Mouse (Mus musculus): ENCODE measurements around the gene Lmntd1.

Lmntd1 gene

DNA sequence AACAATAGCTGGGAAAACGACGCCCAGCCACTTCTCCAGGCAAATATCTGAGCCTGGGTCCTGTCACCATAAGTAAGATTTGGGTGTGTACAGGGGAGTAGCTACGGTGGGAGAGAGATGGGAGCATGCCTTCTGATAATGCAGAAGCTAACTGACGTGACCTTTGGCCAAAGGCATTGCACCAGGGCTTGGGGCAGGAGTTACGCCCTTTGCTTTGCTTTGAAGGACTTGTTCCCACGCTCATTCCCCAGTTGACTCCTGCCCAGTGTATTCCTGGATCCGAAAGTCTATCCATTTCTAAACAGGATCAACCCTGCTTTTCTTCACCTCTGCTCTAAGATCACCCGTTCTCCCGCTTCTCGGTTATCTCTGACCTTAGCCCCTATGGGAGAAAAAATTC is 178.4 kb downstream of the Lmntd1 start:
- in situ Hi-C loops (cut with MseI, MboI), result no loop called here

DNA sequence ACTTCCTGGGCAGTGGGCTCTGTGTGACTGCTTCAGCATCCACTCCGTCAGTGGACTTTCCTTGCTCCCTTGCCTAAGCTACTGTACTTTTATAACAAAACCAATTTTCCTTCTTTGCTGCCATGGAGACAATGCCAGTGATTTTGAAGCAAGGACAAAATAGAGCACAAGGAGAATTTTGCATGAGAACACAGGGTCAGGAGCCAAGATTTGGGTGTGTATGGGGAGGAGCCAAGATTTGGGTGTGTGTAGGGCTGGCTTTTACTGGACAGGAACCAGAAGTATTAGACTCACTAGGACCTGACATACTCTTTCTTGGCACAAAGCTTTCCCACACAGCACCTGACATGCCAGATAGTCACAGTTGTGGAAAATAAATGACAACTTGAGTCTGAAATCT is 179.0 kb downstream of the Lmntd1 start:
- in situ Hi-C loops (cut with MseI, MboI), result no loop called here

DNA sequence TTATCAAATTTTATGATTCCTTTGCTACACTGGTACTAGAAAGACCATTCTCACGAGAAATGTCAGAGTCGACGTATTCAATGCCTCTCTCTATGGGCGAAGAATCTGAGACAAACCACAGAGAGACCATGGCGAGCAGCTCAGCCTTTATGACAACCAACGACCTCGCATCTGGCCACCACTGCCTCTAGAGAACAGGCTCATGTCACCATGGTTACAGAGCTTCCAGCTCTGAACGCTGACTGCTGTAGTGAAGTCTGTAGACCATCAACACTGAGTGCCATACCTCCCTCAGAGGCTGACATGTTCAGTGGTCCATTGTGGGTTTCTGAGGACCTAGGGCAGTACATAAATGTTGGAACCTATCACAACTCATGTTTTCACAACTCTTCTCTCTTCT is 180.2 kb downstream of the Lmntd1 start:
- in situ Hi-C loops (cut with MseI, MboI), result no loop called here

DNA sequence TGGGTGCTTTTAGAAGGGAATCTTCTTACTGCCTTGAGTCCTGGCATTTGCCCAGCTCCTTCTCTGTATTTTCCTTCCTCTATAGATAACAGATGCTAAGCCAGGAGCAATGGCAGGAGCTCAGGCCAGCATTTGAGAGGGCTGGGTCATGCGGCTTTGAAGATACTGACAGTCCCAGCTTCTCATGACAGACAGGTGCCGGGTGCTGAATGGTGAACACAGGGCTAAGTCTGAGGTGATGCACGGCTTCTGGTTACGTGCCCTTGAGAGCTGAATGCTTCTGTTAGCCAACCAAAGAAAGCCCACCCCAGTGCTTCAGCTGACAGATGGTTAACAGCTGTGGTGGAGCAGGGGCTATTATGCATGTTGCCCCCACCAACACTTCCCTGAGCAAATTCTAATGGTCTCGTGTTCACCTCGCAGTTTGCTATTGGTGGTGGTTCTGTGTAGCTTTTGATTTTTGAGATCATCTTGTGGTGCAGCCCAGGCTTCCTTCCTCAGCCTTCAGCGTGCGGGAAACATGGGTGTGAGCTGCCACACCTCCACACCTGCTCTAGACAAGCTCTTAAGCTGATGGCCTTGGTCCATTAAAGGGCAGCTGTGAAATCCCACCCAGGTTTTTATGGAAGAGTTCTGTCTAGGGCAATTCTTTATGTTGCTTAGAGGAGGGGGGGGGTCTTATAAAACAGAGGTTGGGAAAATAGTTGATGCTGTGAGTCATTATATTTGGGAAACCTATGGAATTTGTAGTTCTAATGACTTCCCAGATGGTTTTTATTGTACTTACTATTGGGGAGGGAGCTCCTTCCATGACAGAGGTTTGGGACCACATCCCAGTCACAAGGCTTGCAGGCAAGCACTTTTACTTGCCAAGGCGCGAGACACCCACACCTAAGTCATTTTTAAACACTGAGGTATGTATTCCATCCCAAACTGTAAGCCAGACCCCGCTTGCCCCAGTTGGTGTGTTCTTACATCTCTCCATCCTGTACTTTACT is 181.1 kb downstream of the Lmntd1 start:
- in situ Hi-C loops (cut with MseI, MboI), result no loop called here

DNA sequence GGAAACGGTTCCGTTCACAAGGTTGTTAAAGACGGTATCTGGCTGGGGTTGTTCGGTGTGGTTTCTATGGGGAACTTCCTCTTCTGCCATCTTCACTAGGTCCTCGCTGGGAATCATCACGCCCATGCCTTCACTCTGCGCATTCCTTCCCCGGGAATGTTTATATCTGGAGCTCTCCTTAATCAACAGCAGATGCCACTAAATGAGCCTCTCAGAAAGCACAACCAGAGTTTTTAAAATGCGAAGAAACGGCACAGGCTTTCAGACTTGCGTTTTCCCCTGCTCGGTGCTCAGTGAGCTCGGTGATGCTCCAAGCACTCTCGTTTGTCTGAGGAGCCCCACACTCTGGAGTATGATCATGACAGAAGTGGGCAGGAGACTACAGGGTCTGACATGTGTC is 182.4 kb downstream of the Lmntd1 start:
- in situ Hi-C loops (cut with MseI, MboI), result no loop called here

DNA sequence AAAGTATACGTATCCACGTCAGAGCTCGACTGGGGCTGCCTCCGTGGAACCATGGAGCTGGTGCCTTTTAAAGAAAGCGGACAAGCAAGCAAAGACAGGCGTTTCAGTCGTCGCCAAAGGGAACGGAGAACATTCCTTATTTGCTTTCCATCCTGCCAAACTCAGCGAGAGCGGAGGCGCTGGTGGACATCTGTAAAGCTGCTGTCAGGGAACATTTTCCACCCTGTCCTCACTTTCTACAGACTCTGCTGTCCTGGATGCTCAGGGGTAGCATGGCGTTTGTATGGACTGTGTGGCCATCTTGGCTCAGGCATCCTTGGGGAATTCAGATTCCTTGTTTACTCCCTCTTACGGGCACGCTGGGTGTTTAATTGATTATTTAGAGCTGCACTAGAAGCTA is 186.7 kb downstream of the Lmntd1 start:
- in situ Hi-C loops (cut with MseI, MboI), result no loop called here

DNA sequence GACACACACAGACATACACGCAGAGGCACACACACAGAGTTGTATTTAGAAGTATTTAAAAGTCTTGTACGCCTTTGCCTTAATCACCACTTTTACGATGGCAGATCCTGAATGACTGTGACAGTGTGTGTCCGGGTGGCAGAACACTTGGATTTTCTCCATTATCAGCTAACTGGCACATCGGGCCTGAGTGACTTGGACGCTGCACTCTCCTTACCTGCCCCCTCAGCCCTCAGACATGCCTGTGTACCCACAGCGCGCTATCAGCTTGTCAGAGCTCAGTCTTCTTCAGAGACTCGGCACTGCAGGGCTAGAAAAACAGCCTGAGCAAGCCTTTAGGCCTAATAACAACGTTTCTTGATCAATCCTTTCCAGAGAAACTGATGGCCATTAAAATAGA is 187.6 kb downstream of the Lmntd1 start:
- in situ Hi-C loops (cut with MseI, MboI), result no loop called here

DNA sequence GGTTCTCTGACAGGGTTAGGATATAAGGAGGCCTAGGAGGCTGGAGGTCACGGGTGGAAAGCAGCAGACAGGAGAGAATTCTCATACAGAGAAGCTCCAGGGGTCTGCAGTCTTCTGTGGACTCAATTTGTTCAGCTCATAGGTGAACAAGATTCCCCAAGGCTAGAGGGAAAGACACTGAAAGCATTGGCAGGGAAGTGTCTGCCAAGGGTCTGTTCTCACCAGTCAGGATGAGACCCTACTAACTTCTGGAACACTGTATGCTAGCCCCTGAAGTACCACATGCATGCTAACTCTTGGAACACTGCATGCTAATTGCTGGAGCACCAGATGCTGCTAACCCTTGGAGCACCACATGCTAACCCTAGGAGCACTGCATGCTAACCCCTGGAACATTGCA is 190.0 kb downstream of the Lmntd1 start:
- in situ Hi-C loops (cut with MseI, MboI), result no loop called here

DNA sequence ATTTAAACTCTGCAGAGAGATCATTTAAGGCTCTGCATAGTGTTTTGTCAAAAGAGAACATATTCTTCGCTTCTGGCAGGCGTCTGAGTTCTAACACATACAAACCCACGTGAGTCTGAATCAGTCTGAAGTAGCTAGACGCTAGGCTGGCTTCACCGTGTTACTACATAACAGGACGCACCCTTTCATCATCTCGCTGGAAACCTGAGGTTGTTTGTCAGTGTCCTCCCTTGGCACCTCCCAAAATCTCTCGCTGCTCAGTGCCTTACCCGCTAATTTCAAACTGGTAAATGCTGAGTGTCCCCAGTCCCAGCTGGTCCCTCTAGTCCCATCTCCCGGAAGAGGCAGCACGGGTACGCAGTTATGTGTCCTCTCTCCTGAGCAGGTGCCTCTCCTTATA is 190.6 kb downstream of the Lmntd1 start:
- in situ Hi-C loops (cut with MseI, MboI), result no loop called here

DNA sequence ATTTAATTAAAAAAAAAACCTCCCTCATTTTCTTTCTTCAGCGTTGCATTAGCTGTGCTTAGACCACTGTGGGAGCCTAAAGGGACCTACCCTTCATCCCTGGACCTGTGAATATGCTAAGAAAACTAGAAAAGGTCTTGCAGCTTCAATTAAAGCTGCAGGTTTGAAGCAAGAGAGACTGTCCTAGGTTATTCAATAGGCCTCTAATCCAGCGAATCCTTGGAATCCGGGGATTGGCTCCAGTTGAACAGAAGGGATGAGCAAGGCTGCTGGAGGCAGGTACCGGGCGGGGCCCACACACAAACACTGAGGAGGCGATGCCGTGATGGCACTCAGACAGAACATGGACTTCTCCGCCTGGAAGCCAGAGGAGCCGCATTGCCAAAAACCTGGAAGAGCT is 192.5 kb downstream of the Lmntd1 start:
- in situ Hi-C loops (cut with MseI, MboI), result no loop called here

DNA sequence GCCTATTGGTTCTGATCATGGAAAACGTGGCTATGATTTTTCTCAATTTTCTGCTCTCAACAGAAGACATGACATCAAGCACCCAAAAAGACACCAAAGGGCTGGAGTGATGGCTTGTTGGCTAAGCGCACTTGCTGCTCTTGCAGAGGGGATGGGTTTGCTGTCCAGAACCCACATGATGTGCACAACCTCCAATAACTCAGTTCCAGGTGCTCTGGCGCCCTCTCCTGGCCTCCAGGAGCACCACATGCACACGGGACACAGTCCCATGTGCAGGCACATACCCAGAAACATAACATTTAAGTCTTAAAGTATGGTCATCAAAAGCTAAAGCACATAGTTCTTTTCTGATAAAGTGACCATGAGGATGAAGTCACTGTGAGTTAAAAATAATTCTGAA is 193.7 kb downstream of the Lmntd1 start:
- in situ Hi-C loops (cut with MseI, MboI), result no loop called here

DNA sequence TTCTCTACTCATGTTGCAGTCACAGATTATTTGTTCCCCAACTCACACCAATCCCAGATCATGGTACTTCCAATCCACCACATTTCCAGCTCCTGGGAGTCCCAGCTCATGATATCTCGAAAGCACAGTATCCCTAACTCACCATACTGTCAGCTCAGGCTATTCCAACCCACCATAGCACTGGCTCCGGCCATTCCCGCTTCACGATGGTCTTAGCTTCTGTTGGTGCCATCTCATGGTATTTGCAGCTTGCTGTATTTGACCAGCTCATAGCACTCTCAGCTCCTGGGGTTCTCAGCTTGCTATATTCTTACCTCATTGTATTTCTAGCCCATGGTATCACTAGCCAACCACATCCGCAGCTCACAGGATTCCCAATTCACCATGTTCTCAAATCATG is 195.3 kb downstream of the Lmntd1 start:
- in situ Hi-C loops (cut with MseI, MboI), result loop anchor here in 1 of 2 experiments (5.0 kb wide), 1 partner anchor 57 kb away; no protein-coding TSS in a partner anchor

DNA sequence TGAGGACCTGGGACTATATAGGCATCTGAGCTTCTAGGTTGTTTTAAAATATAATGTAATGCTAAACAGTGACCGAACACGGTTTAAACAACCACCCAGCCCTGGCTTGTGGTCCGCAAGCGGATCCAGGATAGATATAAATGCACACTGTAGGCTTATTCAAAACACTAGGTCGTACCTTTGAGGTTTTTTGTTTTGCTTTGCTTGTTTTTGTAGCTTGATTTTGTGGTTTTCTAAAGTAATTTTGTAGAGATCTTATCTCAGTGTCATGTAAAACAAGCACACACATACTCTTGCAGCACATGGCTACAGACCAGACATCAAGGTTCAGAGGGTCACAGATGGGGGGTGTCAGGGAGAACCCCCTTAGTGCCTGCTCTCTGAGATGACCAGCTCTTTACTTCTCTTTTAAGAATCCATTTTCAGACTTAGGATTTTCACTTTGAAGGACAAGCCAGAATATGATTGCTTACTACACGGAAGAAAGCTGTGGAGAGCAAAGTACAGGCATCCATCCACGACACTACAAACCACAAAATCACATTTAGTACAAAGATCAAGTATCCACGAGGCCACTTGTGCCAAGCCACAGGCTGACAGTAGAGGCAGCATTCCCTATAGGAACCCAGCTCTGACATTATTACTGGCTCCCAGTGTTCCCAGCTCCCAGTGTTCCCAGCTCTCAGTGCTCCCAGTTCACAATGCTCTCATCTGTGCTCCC is 196.2 kb downstream of the Lmntd1 start:
- in situ Hi-C loops (cut with MseI, MboI), result loop anchor here in 1 of 2 experiments (5.0 kb wide), 1 partner anchor 56 kb away; no protein-coding TSS in a partner anchor

DNA sequence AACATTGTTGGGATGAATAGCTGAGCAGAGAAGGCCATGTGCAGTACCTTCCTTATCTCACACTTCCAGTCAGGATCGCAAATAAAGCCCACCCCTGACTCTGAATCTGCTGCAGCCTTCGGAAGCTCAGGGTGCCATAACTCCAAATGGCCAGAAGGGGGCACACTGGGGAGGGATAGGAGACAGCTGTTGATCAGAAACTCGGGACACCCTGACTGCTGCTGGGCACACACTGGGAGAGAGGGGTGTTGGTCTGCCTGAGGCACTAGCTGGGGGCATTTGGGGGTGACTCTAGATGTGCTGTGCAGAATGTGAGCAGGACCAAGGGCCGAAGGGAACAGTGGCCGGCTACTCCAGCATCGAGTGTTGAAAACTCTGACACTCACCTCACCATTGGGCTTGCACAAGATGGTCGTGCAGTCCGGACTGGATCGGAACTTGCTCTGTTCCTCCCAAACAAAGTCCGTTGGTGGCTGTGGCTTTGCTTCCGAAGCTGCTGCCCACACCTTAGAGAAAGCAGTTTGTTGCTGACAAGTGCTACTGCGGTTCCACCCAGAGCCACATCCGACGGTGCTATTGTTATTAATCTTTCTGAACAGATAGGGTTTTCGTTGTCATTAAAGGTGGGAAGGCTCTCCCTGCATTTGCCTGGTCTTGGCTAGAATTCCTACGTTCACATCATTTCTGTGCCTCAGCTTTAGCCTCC is 197.0 kb downstream of the Lmntd1 start:
- in situ Hi-C loops (cut with MseI, MboI), result loop anchor here in 1 of 2 experiments (5.0 kb wide), 1 partner anchor 55 kb away; no protein-coding TSS in a partner anchor

DNA sequence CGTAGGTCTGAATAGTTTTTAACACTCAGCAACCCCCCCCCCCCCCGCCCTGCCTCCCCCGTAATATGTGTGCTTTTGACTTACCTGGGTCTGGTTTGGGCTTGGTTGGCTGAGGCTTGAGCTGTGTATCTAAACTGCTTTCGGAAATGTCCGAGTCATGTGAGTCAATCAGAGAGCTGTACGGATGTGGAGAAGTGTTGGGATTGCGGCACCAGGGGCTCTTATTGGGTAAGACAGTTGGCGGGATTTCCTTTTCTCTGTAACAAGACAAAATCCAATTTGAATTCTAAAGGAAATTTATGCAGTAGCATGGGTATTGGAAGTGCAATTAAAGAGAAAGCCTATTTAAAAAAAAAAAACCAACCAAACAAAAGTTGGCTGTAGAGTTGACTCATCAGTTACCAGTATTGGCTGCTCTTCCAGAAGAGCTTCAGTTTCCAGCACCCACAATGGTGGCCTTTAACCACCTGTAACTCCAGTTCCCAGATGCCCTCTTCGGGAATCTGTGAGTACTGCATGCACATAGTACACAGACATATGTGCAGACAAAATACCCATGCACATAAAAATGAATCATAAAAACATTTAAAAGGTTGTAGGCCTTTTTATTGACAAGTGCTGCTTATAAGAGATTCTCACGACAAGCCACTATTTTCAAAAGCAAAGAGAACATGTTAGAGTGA is 209.6 kb downstream of the Lmntd1 start:
- in situ Hi-C loops (cut with MseI, MboI), result loop anchor here in 1 of 2 experiments (5.0 kb wide), 1 partner anchor 42 kb away; no protein-coding TSS in a partner anchor

DNA sequence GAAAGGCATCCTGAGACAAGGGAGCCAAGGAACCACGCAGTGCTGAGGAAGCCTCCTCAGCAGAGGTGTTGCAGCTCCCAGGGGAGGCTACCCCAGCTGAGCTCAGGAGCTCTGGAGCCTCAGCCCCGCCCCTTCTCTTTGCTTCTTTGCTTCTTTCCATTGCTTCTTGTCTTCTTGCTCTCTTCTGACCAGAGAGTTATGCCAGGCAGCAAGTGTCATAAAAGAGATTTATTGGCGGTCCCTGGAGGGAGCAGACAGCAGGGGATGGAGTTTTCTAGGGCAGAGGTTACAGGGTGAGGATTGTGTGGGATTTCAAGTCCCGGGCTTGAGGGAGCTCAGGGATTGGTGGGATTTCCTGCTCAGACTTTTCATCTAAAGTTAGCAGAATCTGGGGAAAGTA is 213.0 kb downstream of the Lmntd1 start:
- in situ Hi-C loops (cut with MseI, MboI), result loop anchor here in 1 of 2 experiments (5.0 kb wide), 1 partner anchor 39 kb away; no protein-coding TSS in a partner anchor

DNA sequence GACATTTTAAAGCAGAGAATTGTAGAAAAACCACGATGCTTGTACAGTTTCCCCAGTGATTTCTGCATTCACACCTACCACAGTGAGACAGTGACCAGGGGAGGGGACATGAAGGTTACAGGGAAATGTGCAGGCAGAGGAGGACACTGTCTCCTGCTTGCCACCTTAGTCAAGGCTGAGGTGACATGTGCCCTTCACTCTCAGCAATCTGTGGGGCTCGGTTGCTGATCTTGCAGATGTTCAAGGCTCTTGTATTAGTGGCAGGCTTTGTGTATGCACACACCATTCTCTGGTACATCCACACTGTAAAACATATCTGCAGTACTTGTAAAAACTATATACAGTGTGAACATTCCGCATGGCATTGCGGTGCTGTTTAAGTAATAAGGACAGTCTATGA is 216.2 kb downstream of the Lmntd1 start:
- in situ Hi-C loops (cut with MseI, MboI), result no loop called here

DNA sequence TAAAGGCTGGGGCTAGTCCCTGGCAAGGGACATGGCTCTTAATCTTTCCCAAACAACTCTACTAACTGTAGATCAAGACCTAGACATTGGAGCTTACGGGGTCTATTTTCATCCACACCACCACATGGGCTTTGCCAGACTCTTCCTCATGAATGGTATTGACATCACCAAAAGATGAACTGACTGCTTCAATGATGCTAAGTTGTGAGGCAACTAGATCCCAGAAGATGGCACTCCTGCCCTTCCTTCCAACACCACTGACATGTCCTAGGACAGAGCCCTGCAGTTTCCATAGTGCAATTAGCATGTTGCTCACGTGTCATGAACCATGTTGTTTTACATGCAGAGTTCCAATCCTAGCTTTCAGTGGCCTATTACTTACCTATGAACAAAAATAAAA is 217.6 kb downstream of the Lmntd1 start:
- in situ Hi-C loops (cut with MseI, MboI), result no loop called here

DNA sequence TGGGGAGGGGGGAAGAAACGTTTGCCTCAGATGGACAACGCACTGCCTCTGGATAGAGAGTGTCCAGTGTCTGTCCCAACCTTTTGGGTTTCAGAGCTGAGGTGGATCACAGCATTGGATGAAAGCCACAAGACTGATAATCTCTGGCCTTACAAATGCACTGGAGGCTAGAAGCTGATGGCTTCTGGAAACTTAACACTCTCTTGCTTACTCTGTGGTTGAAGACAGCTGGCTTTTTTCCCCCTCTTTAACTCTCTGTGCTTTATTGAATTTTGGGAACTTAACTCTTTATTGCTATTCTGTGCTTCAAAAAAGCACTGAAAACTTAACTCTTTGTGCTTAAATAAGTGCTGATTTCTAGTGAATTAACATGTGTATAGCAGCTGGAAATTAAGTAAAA is 223.7 kb downstream of the Lmntd1 start:
- in situ Hi-C loops (cut with MseI, MboI), result no loop called here

DNA sequence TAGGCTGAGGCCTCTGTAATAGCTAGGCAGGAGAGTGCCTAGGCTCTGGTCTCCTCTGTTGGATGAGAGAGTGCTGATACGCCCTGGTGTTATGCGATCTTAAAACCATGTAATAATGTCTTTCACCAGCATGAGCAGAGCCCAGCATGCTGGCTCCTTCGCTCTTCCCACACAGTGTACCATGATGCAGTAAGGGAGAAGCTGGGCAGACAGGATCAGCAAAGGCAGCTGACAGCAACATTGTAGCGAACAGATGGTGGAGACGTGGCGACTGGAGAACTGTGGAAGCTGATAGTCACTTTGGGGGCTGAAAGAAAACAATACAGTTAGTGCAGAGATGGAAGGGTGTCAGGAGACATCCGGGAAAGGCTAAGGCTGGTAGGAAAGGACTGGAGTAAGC is 224.2 kb downstream of the Lmntd1 start:
- in situ Hi-C loops (cut with MseI, MboI), result no loop called here

DNA sequence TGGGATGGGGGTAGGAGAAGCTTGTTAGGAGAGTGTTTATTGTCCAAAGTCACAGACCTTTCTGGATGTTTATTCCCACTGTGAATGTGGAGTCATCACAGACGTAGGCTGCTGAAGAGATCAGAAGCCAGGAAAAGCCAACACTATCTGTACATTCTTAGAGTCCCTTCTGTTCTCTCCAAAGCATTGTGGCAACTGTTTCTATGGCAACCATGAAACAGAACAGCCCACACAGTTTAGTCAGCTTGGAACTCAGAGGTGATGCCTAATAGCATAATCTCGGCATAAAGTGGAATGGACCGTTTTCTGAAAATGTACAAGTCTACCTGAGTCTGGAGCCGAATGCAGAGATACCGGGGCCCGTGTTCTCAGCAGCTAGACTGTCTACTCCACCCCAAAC is 226.7 kb downstream of the Lmntd1 start:
- in situ Hi-C loops (cut with MseI, MboI), result no loop called here

Data from mouse trophoblast stem cell (cell line).